In the genomic region with DNA sequence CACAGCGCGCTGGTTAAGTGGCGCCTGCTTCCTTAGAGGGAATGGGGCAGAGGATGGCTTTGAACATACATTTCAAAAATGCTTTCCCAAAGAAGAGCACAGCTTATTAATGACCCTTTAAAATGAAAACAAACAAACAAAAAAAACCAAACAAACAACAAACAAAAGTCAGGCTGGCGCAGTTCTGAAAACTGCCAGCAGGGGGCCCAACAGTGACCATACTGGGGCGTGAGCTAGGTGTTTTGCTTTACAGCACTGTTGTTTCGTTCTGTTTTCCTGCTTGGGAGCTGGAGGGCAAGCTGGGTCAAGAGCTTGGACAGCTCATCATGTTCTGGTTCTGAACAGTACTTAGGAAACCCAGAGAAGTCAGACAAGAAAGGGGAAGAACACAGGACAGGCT, we compare ENCODE assay signal across 9 mouse cellular contexts.
DNase-seq lines count a peak whose midpoint lies in the region; ATAC-seq and TF ChIP-seq lines count a peak whose summit lies in the region.
"Had no signal": no experiment of that assay in that cellular context is flagged by ENCODE, and none has a peak within 500 bp of the region (broad histone marks: within the 10 kb centered on the region; RNA-seq: fewer than 3 reads in every experiment).

No protein-coding gene starts in this region.

- peak; percentile 66 for DNase-seq in forebrain, embryonic 11.5 days (ENCODE audit: low spot score)
- no peak for DNase-seq in lung, adult 2 months
- no peak for DNase-seq in lung, postnatal 4 days
- DNase-seq in ES-E14 (ENCODE audit: low read depth, low spot score): peak; percentile 20
- peak; percentile 62 to 66 for DNase-seq in kidney, postnatal 4 days
- no peak for DNase-seq in layer of hippocampus, postnatal 14 days (ENCODE audit: low spot score in 2 of 2)
- no peak for DNase-seq in gastrocnemius, adult 18-20 months (ENCODE audit: low spot score)

- H3K9ac ChIP-seq in forebrain, embryonic 11.5 days (ENCODE audit: low read length): no peak overlapping the region
- H3K9ac ChIP-seq in forebrain, embryonic 15.5 days (replicated peaks): no peak overlapping the region
- H3K9ac ChIP-seq in ES-E14 (ENCODE audit: insufficient read depth, low read depth, low read length, poor library complexity, severe bottlenecking): no peak overlapping the region
- H3K9ac ChIP-seq: forebrain, embryonic 12.5 days had no signal

- H3K4me3 ChIP-seq in forebrain, embryonic 11.5 days (ENCODE audit: low read depth, low read length): no peak overlapping the region
- H3K4me3 ChIP-seq in forebrain, embryonic 15.5 days: no peak overlapping the region
- no peak overlapping the region for H3K4me3 ChIP-seq in lung, adult 2 months (replicated peaks; ENCODE audit: extremely low read depth, low read depth, low read length)
- H3K4me3 ChIP-seq in ES-E14 (ENCODE audit: insufficient read depth in 1 of 2, low read depth in 1 of 2, low read length in 2 of 2, poor library complexity in 1 of 2, severe bottlenecking in 1 of 2): no peak overlapping the region
- H3K4me3 ChIP-seq: forebrain, embryonic 12.5 days had no signal

- H3K9me3 ChIP-seq in forebrain, embryonic 11.5 days (ENCODE audit: control insufficient read depth, low read length): no peaks in the 10 kb centered on the region
- H3K9me3 ChIP-seq in forebrain, embryonic 15.5 days: no peaks in the 10 kb centered on the region
- no peaks in the 10 kb centered on the region for H3K9me3 ChIP-seq in ES-E14 (ENCODE audit: control insufficient read depth, insufficient read depth, low read depth, low read length)
- H3K9me3 ChIP-seq: forebrain, embryonic 12.5 days had no signal

- 58% methylated on average over 6 of the region's 6 CpGs for WGBS in forebrain, embryonic 11.5 days
- WGBS in forebrain, embryonic 15.5 days: 60% methylated on average over 6 of the region's 6 CpGs
- WGBS in lung, adult 2 months: 63% methylated on average over 6 of the region's 6 CpGs

- TF ChIP-seq CTCF in lung, adult 2 months (IDR thresholded peaks at IDR 0.05; ENCODE audit: insufficient read depth, low read length): peak; percentile 57

- H3K27me3 ChIP-seq in forebrain, embryonic 11.5 days (ENCODE audit: control insufficient read depth, insufficient read depth, low read length): 0 out of 2 replicates have a peak, but pooled peaks cover 2% of the 10 kb centered on the region
- no peaks in the 10 kb centered on the region; the same call in 1 of the 2 replicates for H3K27me3 ChIP-seq in forebrain, embryonic 15.5 days

- no peak overlapping the region for H3K4me2 ChIP-seq in forebrain, embryonic 11.5 days (ENCODE audit: low read depth, low read length, severe bottlenecking)
- H3K4me2 ChIP-seq in forebrain, embryonic 15.5 days (replicated peaks): no peak overlapping the region
- H3K4me2 ChIP-seq: forebrain, embryonic 12.5 days had no signal

- no peaks in the 10 kb centered on the region for H3K36me3 ChIP-seq in forebrain, embryonic 11.5 days (ENCODE audit: control insufficient read depth, insufficient read depth, low read length)
- no peaks in the 10 kb centered on the region for H3K36me3 ChIP-seq in forebrain, embryonic 15.5 days
- no peaks in the 10 kb centered on the region for H3K36me3 ChIP-seq in ES-E14 (ENCODE audit: control insufficient read depth, insufficient read depth, low read length, poor library complexity, severe bottlenecking)
- H3K36me3 ChIP-seq: forebrain, embryonic 12.5 days had no signal

- ATAC-seq in forebrain, embryonic 11.5 days (replicated peaks; ENCODE audit: low FRiP score): no peak
- ATAC-seq in forebrain, embryonic 15.5 days (replicated peaks): no peak

- in situ Hi-C loops in ES-E14 (cut with MboI; ENCODE audit: low sequenced_read_pairs in 2 of 2, unreplicated experiment in 2 of 2): no loop called here

- TF ChIP-seq POLR2A in lung, adult 2 months (IDR thresholded peaks at IDR 0.05; ENCODE audit: borderline replicate concordance, extremely low read depth, low read depth, low read length): no peak

- no peak overlapping the region for H3K27ac ChIP-seq in forebrain, embryonic 11.5 days (ENCODE audit: low read depth, low read length)
- no peak overlapping the region for H3K27ac ChIP-seq in forebrain, embryonic 15.5 days (replicated peaks)
- H3K27ac ChIP-seq in ES-E14 (ENCODE audit: insufficient read depth, low read depth, low read length, poor library complexity, severe bottlenecking): no peak overlapping the region
- H3K27ac ChIP-seq: forebrain, embryonic 12.5 days had no signal

- no peaks in the 10 kb centered on the region for H3K4me1 ChIP-seq in forebrain, embryonic 11.5 days (replicated peaks; ENCODE audit: control insufficient read depth, insufficient read depth, low read length)
- no peaks in the 10 kb centered on the region for H3K4me1 ChIP-seq in forebrain, embryonic 15.5 days
- H3K4me1 ChIP-seq in lung, adult 2 months (ENCODE audit: control insufficient read depth, insufficient read depth, low read length): no peaks in the 10 kb centered on the region
- no peaks in the 10 kb centered on the region for H3K4me1 ChIP-seq in ES-E14 (ENCODE audit: control insufficient read depth in 2 of 2, insufficient read depth in 2 of 2, low read length in 2 of 2, poor library complexity in 1 of 2)

TF ChIP-seq in ES-E14, 5 proteins besides CTCF, POLR2A, EP300 and RAD21:
- TF ChIP-seq HCFC1 (IDR thresholded peaks at IDR 0.05; ENCODE audit: borderline replicate concordance, insufficient read depth, low read length): no peak
- no peak for TF ChIP-seq ZC3H11A (IDR thresholded peaks at IDR 0.05; ENCODE audit: borderline replicate concordance, low read depth, low read length)
- TF ChIP-seq MAFK (IDR thresholded peaks at IDR 0.05; ENCODE audit: insufficient read depth, low read depth, low read length): no peak
- TF ChIP-seq CHD2 (IDR thresholded peaks at IDR 0.05; ENCODE audit: low read depth, low read length): no peak
- TF ChIP-seq ZNF384 (IDR thresholded peaks at IDR 0.05; ENCODE audit: low read depth, low read length): no peak
TF ChIP-seq in ES-E14: peak in this region for 0.

Comparison
In these comparisons a context has a peak if more than half of its experiments do, and no peak if none do; other contexts are left out.
1. DNase-seq: peak in forebrain, embryonic 11.5 days (single experiment), ES-E14 (single experiment) and kidney, postnatal 4 days (2 of 2); none in lung, adult 2 months (single experiment), lung, postnatal 4 days (0 of 2), layer of hippocampus, postnatal 14 days (0 of 2) and gastrocnemius, adult 18-20 months (single experiment).